Mouse (Mus musculus): ENCODE data around the gene Psme2. TPM values are rescaled to one million over a fixed set of nuclear protein-coding genes. Genes with fewer than 3 reads are reported as not detected.

Psme2 gene
- polyA plus RNA-seq, 2 experiments: 78.5 to 239 TPM

DNA sequence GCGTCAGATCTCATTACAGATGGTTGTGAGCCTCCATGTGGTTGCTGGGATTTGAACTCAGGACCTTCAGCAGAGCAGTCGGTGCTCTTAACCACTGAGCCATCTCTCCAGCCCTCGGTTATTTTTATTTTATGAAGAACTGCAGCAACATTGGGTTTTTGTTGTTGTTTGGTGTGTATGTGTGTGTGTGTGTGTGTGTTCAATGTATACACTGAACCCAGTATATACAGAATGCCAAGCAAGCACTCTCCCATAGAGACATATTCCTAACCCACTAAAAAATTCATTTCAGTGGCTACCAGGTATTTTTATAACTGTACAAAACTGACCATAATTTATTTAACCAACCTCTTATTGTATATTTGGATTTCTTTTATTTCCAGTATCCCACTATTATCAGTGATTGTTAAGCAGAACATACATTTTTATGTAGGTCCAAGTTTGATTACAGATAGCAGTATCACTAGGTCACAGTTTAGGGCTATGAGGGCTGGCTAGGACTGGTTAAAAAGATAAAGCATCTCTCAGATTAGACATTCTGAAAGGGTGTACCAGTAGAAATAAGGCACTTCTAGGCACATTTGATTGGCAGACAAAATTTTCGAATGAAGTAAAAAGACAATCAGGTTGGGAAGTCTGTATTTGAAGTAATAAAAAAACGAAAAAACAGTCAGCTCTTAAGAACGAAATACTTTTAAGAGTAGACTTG is 32.0 kb downstream of the Psme2 start:
- Histone ChIP-seq H3K36me3 (ENCODE audit: control insufficient read depth, insufficient read depth, low read length) (peaks cover 7% of the 10 kb centered on the region), H3K27me3 (ENCODE audit: control insufficient read depth, insufficient read depth, low read length) (no peaks in the 10 kb centered on the region), H3K4me1 (ENCODE audit: control insufficient read depth, insufficient read depth, low read length) (peaks cover 5% of the 10 kb centered on the region), H3K9me3 (ENCODE audit: control insufficient read depth, low read length) (no peaks in the 10 kb centered on the region), H3K4me3 (replicated peaks; ENCODE audit: low read length) (peak overlapping the region; percentile 68), H3K4me2 (replicated peaks; ENCODE audit: low read depth, low read length, severe bottlenecking) (peak overlapping the region; percentile 56), H3K27ac (replicated peaks; ENCODE audit: low read depth, low read length) (peak overlapping the region; percentile 52; the same call in 1 of the 2 replicates), H3K9ac (ENCODE audit: low read depth, low read length, severe bottlenecking) (peak overlapping the region; percentile 73; the same call in 1 of the 2 replicates)
- TF ChIP-seq POLR2A (IDR thresholded peaks at IDR 0.05; ENCODE audit: borderline replicate concordance, extremely low read depth, insufficient read depth, insufficient read length): no peak
- 49% methylated on average over 6 of the region's 6 CpGs for WGBS
- ATAC-seq (ENCODE audit: low FRiP score, low read depth) (no peak), DNase-seq (ENCODE audit: low spot score) (no peak)

DNA sequence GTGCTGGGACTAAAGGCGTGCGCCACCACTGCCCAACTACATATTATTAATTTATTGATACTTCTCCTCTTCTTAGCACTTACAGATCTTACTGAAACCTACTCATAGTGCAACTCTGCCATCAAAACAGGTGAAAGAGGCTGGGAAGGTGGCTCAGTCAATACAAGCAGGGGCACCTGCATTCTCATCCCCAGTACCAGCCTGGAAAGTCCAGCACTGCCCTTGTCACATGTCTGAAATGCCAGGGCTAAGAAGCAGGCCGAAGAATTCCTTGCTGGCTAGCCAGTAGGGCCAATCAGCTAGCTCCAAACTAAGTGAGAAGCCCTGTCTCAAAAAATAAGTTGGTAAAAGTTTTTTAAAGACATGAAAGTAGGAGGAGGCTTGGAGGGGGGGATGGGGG is 33.3 kb downstream of the Psme2 start:
- peaks cover 5% of the 10 kb centered on the region for H3K4me1 ChIP-seq (ENCODE audit: control insufficient read depth, insufficient read depth, low read length)
- no peak overlapping the region for H3K4me3 ChIP-seq (replicated peaks; ENCODE audit: low read length)
- 93% methylated on average over 3 of the region's 3 CpGs for WGBS
- no peak for DNase-seq (ENCODE audit: low spot score)
- H3K36me3 ChIP-seq (ENCODE audit: control insufficient read depth, insufficient read depth, low read length): no peaks in the 10 kb centered on the region
- no peak overlapping the region for H3K4me2 ChIP-seq (replicated peaks; ENCODE audit: low read depth, low read length, severe bottlenecking)
- H3K27me3 ChIP-seq (ENCODE audit: control insufficient read depth, insufficient read depth, low read length): no peaks in the 10 kb centered on the region
- H3K9me3 ChIP-seq (ENCODE audit: control insufficient read depth, low read length): no peaks in the 10 kb centered on the region
- H3K27ac ChIP-seq (replicated peaks; ENCODE audit: low read depth, low read length): no peak overlapping the region
- no peak for ATAC-seq (ENCODE audit: low FRiP score, low read depth)
- no peak for TF ChIP-seq POLR2A (IDR thresholded peaks at IDR 0.05; ENCODE audit: borderline replicate concordance, extremely low read depth, insufficient read depth, insufficient read length)
- no peak overlapping the region for H3K9ac ChIP-seq (ENCODE audit: low read depth, low read length, severe bottlenecking)

- ATAC-seq (ENCODE audit: low FRiP score, low read depth) (no peak), DNase-seq (ENCODE audit: low spot score) (peak; percentile 52)
- no peak overlapping the region for H3K9ac ChIP-seq (ENCODE audit: low read depth, low read length, severe bottlenecking)
- H3K9me3 ChIP-seq (ENCODE audit: control insufficient read depth, low read length): no peaks in the 10 kb centered on the region
- 26% methylated on average over 5 of the region's 5 CpGs for WGBS
- peaks cover 5% of the 10 kb centered on the region for H3K4me1 ChIP-seq (ENCODE audit: control insufficient read depth, insufficient read depth, low read length)
- no peaks in the 10 kb centered on the region for H3K36me3 ChIP-seq (ENCODE audit: control insufficient read depth, insufficient read depth, low read length)
- no peak overlapping the region for H3K27ac ChIP-seq (replicated peaks; ENCODE audit: low read depth, low read length)
- H3K27me3 ChIP-seq (ENCODE audit: control insufficient read depth, insufficient read depth, low read length): no peaks in the 10 kb centered on the region
- no peak for TF ChIP-seq POLR2A (IDR thresholded peaks at IDR 0.05; ENCODE audit: borderline replicate concordance, extremely low read depth, insufficient read depth, insufficient read length)
- H3K4me3 ChIP-seq (replicated peaks; ENCODE audit: low read length): no peak overlapping the region
- no peak overlapping the region for H3K4me2 ChIP-seq (replicated peaks; ENCODE audit: low read depth, low read length, severe bottlenecking)
Measured at GRCm38 (mm10) chr14:55557003-55557402, 33.9 kb downstream of the Psme2 start.

- 74% methylated on average over 3 of the region's 3 CpGs for WGBS
- H3K9ac ChIP-seq (ENCODE audit: low read depth, low read length, severe bottlenecking): no peak overlapping the region
- no peak overlapping the region for H3K4me2 ChIP-seq (replicated peaks; ENCODE audit: low read depth, low read length, severe bottlenecking)
- no peaks in the 10 kb centered on the region for H3K27me3 ChIP-seq (ENCODE audit: control insufficient read depth, insufficient read depth, low read length)
- no peak for TF ChIP-seq POLR2A (IDR thresholded peaks at IDR 0.05; ENCODE audit: borderline replicate concordance, extremely low read depth, insufficient read depth, insufficient read length)
- no peaks in the 10 kb centered on the region for H3K9me3 ChIP-seq (ENCODE audit: control insufficient read depth, low read length)
- H3K36me3 ChIP-seq (ENCODE audit: control insufficient read depth, insufficient read depth, low read length): no peaks in the 10 kb centered on the region
- no peak overlapping the region for H3K4me3 ChIP-seq (replicated peaks; ENCODE audit: low read length)
- ATAC-seq (ENCODE audit: low FRiP score, low read depth) (no peak), DNase-seq (ENCODE audit: low spot score) (no peak)
- no peaks in the 10 kb centered on the region for H3K4me1 ChIP-seq (ENCODE audit: control insufficient read depth, insufficient read depth, low read length)
- no peak overlapping the region for H3K27ac ChIP-seq (replicated peaks; ENCODE audit: low read depth, low read length)
Measured at GRCm38 (mm10) chr14:55555788-55556187, 35.1 kb downstream of the Psme2 start.

- Histone ChIP-seq H3K9me3 (ENCODE audit: control insufficient read depth, low read length) (no peaks in the 10 kb centered on the region), H3K27ac (replicated peaks; ENCODE audit: low read depth, low read length) (no peak overlapping the region), H3K4me2 (replicated peaks; ENCODE audit: low read depth, low read length, severe bottlenecking) (no peak overlapping the region), H3K4me1 (ENCODE audit: control insufficient read depth, insufficient read depth, low read length) (no peaks in the 10 kb centered on the region), H3K27me3 (ENCODE audit: control insufficient read depth, insufficient read depth, low read length) (no peaks in the 10 kb centered on the region), H3K4me3 (replicated peaks; ENCODE audit: low read length) (no peak overlapping the region), H3K36me3 (ENCODE audit: control insufficient read depth, insufficient read depth, low read length) (peaks cover 8% of the 10 kb centered on the region), H3K9ac (ENCODE audit: low read depth, low read length, severe bottlenecking) (no peak overlapping the region)
- TF ChIP-seq POLR2A (IDR thresholded peaks at IDR 0.05; ENCODE audit: borderline replicate concordance, extremely low read depth, insufficient read depth, insufficient read length): no peak
- ATAC-seq (ENCODE audit: low FRiP score, low read depth): no peak
- no peak for DNase-seq (ENCODE audit: low spot score)
Measured at GRCm38 (mm10) chr14:55554635-55555034, 36.3 kb downstream of the Psme2 start.

Measured in limb, embryonic 14.5 days (tissue).